Mouse (Mus musculus) liver, embryonic 14.5 days (tissue): ENCODE measurements at regions not wholly inside any gene's neighbourhood (a gene's known extent, or its start where the extent isn't known, plus 50 kb on each side); places are given as distances from the start of the nearest gene placed in this dataset.

Experiments
- CTCF ChIP-seq: IDR thresholded peaks from 2 replicates; pipeline ENCODE4 v1.5.1; 2016; ENCODE audit warnings: antibody characterized with exemption, low read depth, control low read depth
- EP300 ChIP-seq: IDR thresholded peaks from 2 replicates; pipeline ENCODE4 v1.6.1; 2016; ENCODE audit warnings: antibody characterized with exemption, low read depth

- TF ChIP-seq EP300 (no peak), CTCF (no peak)
These were observed 422.9 kb upstream of the Ddx18 start for GRCm38 (mm10) chr1:121990653-121991052.
